In the genomic region with DNA sequence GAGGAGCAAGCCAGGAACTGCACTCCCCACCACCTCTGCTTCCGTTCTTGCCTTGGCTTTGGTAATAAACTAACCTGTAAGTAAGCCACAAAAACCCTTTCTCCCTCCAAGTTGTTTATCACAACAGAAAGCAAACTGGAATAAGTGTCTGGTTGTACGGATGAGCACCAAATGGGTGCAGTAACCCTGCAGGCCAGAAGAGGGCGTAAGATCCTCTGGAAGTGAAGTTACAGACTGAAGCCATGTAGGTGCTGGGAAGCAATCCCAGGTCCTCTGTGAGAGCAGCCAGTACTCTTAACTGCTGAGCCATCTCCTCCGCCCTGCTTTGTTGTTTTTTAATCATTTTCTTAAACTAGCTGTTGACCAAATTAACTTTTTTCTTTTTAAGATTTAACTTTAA, we compare ENCODE assay signal across 1 mouse cellular context.
TF ChIP-seq lines count a peak whose summit lies in the region.

No protein-coding gene starts in this region.

TF ChIP-seq in CH12.LX, 34 proteins besides CTCF, POLR2A, EP300 and RAD21 (continued from another document):
- no peak for TF ChIP-seq BHLHE40 (IDR thresholded peaks at IDR 0.05; ENCODE audit: low read depth, low read length)
- no peak for TF ChIP-seq TBP (conservative IDR thresholded peaks at IDR 0.05; ENCODE audit: low read depth, low read length)
- no peak for TF ChIP-seq IRF4 (IDR thresholded peaks at IDR 0.05; ENCODE audit: low read depth, low read length)
- no peak for TF ChIP-seq POLR2AphosphoS2 (IDR thresholded peaks at IDR 0.05; ENCODE audit: low read depth, low read length)
- TF ChIP-seq UBTF (IDR thresholded peaks at IDR 0.05; ENCODE audit: low read depth, low read length): no peak
- TF ChIP-seq ZC3H11A (IDR thresholded peaks at IDR 0.05; ENCODE audit: low read depth, low read length): no peak
- TF ChIP-seq KAT2A (IDR thresholded peaks at IDR 0.05; ENCODE audit: insufficient replicate concordance, low read length): no peak
TF ChIP-seq in CH12.LX: peak in this region for 0.
